Mouse (Mus musculus): ENCODE measurements around the gene Acot7.

Gene Acot7

DNA sequence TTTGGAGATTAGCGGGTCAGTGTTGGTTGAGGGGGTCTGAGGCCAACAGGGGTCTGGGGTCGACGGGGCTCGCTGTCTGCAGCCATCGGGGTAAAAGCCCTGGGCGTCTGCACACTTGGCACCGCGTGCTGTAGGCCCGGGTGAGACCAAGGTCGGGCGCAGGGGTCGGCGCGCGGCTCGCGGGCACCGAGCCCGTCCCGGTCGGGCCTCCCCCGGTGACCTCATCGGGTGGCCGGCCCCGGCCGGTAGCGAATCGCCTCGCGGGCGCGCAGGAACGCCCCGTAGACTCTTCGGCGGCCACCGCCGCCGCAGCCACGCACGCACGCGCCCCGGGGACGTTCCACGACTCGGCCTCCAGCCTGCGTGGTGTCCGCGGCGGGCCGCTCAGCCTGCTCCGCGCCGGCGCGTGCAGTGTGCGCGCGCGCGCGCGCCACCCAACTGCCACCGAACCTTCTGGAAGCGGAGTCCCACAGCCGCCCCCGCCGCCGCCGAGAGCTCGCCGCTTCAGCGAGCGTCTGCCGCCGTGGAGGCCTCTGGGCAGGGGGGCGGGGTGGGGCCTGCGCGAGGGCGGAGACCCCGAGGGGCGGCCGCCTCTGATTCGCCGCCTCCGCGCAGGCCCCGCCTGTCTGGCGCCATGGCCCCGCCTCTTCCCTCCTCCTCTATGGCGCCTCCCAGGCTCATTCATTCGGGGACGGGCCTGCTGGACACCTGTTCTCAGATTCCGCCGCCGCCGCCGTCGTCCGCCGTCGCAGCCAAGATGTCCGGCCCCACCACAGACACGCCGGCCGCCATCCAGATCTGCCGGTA lies at the start of gene Acot7:
TSS of gene Acot7 (plus strand) at position 598 of the 807 bp plus-strand sequence.
- peak; percentile 90 to 93 for DNase-seq

DNA sequence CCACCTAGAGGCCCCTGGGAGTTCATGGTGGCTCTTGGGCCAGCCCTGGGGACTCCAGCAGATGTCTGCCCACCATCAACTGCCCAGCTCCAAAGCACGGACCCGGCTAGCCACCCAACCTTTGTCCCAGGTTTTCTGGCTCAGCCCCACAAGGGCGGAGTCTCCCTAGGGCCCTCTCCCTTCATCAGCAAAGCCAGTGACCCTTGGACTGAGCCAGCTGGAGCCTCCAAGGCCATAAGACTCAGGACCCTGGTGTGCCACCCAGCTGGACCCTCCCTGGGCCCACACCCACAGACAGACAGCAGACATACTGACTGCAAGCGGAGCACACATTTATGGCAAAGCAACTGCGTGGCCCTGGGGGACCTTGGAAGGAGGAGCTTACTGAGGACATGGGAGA lies 49.1 kb upstream of the Acot7 start:
- no peak for DNase-seq

DNA sequence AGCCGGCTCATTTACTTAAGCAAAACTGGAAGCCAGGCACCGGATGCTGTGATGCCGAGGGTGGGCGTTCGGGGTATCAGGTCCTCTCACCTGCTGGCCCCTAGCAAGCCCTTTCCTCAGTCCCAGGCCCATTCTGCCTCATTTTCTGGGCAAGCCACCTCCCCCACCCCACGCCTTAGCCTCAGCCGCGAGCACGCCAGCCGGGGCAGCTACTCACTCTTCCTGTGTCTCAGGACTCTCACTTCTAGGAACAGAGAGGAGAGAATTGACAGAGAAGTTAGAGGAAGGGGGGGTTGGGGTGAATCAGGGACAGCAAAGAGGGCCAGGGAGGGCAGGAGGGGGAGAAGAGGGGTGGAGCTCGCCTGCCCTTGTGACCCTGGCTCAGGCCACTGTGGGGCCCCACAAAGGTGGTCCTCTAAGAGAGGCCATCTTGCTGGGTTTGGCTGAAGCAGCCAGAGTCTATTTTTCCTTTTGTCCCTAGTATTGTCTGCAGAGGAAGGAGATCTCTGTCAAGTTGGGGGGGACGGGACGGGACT lies 48.5 kb upstream of the Acot7 start:
- no peak for DNase-seq

DNA sequence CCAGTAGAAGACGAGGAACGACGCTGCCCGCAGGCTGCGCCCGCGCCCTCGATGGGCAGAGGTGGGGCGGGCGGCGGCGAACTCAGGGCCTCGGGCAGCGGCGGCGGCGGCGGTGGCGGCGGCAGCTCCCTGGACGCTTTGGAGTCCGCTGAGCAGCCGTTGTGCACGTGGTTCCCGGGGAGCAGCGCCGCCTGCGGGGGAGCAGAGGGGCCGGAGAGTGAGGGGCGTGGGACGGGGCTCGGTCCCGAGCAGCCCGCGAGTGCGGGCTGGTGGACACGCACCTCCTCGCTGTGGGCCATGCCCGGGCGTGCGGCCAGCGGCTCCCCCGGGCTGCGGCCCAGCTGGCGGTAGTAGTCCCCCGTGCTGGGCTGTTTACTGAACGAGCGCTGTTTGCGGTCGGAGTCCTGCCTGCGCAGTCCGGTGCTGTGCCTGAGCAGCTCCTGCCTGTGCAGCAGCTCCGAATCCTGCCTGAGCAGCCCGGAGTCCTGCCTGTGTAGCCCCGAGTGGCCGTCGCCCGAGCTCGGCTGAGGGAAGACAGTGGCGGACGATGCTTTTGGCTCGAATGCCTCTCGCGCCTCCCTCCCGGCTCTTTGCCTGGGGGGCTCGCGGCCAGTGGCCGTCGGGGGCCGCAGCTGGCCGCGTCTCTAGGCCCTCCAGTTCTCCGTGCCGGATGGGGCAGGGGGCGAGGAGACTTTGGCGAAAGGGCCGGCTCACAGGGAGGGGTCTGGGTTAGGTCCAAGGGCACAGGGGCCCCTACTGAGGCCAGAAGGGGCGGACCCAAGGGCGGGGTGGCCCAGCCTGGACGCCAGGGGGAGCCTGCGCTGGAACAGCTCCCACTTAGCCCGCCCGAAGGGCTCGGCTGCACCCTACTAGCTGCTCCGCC lies 46.9 kb upstream of the Acot7 start:
- DNase-seq: peak; percentile 62 to 72

DNA sequence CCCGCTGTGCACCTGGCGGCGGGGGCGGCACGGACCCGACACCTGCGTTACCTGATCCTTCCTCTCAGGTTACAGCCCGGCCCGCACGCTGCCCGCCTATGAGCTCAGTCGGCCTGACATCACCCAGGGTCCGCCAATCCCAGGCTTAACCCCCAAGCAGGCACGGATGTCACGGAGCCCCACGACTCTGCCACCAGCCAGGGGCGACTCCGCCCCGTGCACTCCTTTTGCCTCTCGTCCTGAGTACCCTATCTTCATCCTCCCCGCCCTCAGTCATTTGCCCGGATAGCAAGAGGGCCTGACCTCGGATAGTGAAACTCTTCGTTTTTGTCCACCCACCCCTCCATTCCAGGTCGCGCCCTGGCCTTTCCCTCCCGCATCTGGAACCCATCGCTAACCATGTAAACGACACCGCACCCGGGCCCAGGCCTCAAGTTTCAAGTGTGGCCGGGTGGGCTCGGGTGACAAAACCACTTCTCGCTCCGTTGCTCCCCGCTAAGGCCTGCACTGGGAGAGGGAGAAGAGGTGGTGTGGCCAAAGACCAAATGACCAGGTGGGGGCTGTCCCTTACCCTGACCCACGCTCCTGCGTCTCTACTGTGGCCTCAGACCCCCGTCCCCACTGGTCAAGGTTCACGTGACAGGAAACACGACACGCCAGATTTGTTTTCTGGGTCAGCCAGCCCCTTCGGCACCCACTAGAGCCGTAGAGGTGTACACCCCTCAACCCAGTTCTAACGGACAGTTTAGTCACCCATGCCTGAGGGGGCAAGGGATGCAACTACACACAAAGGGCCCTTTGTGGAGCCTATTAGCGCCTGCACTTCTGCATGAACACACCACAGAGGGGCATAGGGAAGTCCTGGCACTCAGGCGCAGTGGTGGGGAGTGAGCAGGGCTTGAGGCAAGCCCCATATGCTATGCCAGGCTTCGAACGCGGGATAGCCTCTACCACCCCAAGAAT lies 45.8 kb upstream of the Acot7 start:
- DNase-seq: peak in 1 of 2 experiments; percentile 61

DNA sequence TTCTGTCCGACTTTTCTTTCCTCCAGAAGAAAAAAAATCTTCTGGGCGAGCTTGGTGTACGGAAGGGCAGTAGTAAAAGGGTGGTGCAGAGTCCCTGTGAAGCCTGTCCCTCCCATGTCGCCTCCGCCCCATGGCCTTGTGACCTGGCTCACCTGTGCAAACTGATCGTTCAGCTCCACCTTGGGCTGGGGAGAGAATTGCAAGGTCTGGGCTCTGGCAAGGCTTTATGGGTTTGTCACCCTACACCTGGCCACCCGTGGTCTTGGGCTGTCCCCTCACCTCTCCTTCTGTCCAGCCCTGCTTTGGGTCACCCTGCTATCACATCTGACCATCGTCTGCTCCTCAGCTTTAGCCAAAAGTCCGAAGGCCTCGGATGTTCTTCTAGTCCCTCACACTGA lies 45.2 kb upstream of the Acot7 start:
- no peak for DNase-seq

DNA sequence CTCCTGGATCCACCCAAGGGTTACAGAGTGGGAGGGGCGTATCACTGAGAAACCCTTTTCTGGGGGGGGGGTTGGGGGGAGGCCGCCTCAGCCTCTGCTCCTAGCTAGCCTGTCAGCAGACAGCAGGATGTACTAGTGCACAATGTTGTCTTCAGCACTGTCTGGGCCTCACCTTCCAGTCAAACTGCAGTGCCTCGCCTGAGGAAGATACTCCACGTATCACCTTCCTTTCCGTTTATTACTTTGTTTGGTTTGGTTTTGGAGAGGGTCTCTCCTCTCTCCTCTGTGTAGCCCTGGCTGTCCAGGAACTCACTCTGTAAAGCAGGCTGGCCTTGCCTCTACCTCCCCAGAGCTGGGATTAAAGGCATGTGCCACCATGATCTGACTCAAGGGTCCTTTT lies 44.7 kb upstream of the Acot7 start:
- no peak for DNase-seq

DNA sequence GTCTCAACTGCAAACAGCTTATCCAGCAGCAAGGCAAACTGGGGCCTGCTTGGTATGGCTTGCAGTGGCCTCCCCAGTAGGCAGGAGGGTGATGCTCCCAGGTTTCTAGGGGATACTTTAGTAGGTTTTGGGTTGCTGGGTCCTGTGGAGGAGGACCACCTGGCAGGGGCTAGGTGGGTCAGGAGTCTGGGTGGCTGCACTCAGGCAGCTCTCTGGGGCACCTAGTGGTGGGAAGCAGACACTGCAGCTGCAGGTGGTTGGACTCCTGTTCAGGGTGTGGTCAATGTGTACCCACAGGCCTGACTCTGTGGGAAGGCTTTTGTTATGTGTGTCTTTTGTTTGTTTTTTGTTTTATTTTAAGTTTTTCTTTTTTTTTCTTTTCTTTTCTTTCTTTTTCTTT lies 43.4 kb upstream of the Acot7 start:
- peak; percentile 60 to 67 for DNase-seq

DNA sequence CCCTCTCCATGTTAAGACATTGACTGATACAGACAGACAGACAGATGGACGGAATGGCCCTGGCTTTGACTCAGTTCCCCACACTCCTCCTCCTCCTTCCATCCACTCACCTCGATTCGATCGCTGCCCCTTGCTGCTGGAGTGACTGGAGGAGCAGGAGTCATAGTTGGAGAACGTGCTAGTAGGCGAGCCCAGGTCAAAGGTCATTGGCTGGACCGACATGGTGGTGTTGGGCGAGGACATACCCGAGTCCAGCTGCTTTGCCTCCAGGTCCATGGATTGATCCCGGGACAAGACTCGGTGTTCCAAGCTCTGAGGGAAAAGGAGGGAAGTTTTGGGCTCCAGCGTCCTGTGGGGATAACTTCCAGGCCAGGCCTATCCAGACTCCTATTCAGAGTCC lies 42.6 kb upstream of the Acot7 start:
- DNase-seq: no peak

DNA sequence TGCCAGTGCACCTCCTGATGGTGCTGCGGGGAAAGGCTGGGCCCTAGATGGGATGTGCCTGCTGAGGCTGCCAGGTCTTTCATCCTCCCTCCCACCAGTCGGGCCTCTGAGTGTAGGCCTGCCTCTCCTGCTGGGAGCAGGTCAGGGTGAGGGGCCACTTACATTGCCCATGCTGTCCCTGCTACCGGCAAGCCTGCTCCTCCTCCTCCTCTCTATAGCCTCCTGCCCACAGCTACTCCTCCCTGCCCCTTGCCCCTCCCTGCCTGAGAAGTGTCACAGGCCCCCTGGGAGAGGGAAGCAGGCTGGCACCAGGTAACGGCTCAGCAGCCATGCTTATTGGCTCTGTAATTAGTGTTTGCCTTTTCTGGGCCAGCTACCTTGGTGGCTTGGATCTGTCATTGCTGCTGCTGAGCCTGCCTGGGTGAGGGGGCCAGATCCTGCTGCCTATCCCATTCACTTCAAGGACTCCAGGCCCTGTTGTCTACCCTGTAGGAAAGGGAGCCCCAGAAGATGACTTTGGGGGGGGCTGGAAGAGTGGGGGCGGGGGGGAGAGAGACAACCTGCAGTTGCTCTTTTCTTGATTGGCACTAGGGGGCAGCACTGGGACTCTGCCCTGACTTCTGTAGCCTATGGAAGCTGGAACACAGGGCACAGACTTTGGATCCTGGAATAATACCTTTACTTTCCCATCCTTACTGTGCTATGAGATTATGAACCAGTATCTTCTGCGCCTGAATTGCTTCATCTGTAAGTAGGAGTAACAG lies 41.6 kb upstream of the Acot7 start:
- no peak for DNase-seq

DNA sequence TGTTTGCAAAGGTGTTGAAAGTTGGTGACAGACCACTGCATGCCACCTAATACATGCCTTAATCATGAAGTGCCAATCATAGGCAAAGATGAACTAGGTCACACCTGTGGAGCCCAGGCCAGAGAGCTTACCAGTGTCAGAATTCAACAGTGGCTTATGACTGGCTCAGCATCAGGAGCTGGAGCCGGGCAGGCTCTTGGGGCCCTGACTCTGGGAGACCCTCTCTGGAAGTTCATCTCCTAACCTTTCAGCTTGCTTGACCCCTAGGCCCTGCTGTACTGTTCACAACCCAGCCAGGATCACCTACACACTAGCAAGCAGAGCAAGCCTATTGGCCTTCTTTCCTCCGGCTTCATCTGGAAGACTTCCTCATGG lies 41.1 kb upstream of the Acot7 start:
- no peak for DNase-seq

DNA sequence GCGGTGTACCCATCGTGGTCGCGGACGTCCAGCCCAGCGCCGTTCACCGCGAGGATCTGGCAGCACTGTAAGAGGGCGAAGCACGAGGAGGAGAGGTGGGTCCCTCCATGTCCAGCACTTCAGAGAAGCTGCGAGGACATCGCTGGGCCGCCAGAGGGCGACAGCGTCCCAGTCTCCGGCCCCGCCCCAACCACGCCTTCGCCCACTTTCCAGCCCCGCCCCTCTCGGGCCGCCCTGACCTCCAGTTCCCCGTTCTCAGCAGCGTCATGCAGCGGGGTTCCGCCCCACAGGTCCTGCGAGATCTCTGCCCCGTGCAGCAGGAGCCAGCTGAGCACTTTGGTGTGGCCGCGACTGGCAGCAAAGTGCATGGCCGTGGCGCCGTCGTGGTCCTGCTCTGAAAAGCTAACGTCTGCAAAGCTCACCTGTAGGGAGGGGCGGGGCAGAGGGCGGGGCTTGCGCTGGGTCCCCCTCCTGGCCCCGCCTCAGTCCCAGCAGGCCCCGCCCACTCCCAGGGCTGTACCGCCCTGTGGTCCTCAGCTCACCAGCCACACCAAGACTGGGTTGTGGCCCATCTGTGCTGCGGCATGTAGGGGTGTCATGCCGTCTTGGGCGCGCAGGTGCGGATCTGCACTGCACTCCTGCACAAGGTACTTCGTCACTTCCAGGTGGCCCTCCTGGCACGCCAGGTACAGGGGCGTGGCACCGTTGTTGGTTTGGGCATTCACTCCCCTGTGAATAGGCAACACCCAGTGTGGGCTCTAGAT lies 39.3 kb upstream of the Acot7 start:
- DNase-seq: peak; percentile 88 to 89

DNA sequence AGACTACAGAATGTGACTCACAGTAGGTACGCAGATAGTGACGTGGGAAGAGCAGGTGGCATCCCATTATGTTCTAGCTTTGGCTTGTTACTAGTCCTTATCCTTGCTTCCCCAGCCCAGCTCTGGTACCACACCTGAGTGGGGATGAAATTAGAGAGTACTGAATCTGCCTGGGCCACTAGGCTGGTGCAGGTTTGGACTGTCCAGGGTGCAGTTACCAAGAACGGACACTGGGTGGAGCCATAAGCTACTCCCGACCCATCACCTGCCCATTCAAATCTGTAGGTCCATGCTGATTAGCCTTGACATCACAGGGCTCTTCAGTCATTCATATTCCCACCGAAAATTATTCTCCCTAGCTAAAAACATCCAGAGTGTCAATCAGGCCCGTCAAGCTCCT lies 37.5 kb upstream of the Acot7 start:
- DNase-seq: peak; percentile 55 to 58

DNA sequence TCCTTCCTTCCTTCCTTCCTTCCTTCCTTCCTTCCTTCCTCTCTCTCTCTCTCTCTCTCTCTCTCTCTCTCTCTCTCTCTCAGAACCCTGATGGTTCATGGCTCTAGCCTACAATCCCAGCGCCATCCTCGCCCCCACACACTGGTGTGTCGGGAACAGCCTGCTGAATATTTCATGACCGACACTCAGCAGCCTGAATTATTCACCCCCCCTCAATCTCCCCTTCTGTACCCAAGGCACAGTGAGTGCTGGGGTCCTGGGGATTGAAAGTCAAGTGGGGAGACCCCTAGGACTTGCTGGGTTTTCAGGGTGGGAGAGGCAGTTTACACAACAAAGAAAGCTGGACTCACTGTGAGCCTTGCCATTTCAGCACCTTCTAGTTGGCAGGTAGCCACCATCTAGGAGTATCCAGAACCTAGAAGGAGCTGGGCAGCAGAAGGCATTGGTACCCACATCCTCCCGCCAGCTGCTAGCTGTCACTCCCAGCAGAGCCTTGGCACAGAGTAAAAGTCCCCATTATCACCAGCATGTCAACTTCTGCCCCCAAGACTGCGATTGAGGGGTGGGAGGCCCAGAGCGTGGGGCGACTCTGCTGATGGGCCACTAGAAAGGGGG lies 36.3 kb upstream of the Acot7 start:
- no peak for DNase-seq

DNA sequence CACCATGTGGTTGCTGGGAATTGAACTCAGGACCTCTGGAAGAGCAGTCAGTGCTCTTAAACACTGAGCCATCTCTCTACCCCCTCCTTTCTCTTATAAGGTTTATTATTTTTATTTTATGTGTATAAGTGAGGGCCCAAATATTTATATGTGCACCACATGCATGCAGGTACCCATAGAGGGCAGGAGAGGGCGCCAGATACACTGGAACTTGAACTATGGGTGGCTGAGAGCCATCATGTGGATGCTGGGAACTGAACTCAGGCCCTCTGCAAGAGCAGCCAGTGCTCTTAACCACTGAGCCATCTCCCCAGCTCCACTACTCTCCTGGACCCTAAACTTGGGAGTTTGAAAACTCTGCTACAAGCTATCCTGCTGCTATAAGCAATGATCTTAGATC lies 34.3 kb upstream of the Acot7 start:
- DNase-seq: no peak

DNA sequence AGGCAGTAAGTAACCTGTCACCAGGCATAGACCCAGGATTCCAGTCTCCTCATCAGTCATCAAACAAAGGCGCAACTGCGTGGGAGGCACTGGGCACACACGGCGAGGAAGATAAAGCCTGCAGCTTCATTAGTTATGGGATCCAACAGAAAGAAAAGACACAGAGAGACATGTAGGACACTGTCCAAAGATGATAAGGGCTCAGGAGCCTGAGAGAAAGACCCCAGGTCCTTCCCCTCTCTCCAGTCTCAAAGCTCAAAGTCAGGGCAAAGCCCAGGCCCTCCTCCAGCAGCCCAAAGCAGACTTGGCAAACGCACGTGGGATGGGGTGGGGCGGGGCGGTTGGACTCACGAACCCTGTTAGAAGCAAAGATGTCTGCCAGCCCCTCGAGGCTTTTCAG lies 32.5 kb upstream of the Acot7 start:
- no peak for DNase-seq

DNA sequence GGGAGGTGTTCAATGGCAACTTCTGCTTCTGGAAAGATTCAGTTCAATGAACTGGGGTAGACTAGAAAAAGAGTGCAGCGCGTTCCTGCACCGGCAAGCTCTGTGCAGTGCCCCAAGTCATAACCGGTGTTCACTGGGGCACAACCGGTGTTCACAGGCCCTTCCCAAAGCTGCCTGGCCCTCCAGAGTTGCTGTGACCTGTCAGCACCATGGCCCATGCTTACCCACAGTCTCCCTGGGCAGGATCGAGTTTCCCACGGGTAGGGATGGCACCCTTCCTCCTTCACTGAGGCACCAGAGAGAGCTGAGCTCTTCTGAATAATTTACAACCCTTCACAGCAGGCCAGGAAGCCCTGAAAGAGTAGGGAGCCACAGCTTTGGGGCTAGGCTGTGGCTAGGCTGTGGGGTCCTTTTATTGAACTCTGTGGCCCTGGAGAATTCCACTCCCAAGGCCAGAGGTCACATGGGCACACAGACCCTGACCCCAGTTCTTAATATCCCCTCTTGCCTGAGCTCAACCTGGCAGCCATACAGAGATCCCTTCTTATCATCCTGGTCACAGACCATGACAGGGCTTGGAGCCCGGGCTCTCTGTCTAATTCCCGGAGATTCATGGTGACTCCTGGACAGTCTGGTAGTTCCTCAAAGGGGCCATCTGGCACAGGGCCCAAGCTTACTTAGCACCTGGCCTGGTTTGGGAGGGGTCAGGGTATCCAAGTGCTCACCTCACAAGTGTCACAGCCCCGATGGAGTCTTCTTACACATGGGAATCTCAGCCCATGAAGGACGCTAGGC lies 31.7 kb upstream of the Acot7 start:
- DNase-seq: no peak

DNA sequence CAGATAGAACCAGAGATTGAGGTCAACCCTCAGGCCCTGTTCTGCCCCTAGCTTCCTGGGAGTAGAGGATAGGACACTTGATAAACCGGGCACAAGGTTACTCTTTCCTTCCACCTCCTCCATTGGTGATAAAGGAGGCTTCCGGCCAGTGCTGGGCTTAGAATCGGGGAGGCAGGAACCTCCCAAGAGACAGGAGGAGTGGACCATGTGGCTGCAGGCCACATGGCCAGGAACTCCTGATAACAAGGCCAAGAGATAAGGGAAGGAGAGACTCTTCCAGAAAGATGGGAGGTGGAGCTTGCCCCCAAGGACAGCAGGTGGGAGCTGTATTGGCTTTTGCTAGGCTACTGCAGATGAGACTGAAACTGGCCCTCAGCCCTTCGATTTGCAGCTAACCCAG lies 27.4 kb upstream of the Acot7 start:
- DNase-seq: no peak

DNA sequence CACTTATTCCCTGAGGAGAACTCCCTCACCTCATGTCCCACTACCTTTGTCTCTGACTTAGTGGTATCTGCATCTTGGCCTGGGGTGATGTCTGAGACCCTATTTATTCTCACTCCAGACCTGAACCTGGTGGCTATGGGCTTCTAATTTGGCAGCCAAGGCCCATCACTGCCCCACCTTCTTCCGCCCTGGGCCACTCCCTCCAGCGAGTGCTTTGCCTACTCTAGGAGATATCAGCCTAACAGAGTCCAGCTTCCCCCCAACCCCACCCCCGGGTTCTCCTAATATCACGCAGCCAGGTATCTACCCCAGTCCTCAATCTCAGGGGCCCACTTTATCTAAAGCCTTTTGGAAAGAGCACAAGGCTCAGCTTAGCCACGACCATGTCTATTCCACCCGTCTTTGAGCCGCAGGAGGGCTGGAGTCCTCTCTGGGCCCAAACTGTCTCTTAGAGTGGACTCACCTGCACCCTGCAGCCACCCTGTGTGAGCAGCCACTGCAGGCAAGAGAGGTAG lies 26.4 kb upstream of the Acot7 start:
- no peak for DNase-seq

All from lung, adult 18-20 months (tissue).